Mouse (Mus musculus) heart, postnatal 0 days (tissue): Measurements from ENCODE around the gene Elovl6.

Source experiments
- CTCF ChIP-seq: IDR thresholded peaks from 2 replicates; pipeline ENCODE4 v1.5.1; 2016; ENCODE audit warnings: antibody characterized with exemption, control low read depth, low read depth
- EP300 ChIP-seq: IDR thresholded peaks from 2 replicates; pipeline ENCODE4 v1.6.1; 2016; ENCODE audit warnings: antibody characterized with exemption, low read depth

DNA sequence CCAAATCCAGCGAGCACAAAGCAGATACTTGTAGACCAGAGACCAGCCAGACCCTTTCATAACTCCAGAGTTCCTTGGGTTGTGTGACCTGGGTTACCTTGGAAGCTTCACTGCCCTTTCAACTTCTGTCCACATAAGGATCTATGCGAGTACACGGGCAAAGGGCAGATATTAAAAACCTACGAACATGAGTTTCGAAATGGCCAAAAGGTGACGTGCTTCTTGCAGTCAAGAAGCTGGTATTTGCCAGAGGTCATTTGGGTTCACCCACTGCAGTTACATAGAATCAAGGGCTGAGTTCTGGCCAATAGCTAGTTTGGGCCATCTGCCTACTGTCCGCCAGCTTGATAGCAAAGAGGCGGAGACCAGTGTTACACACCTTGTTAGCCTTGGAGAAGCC, 59.6 kb downstream of the Elovl6 start:
- no peak for TF ChIP-seq CTCF
- TF ChIP-seq EP300, result no peak
